Mouse (Mus musculus) megakaryocyte, embryonic 14.5 days (primary cell): ENCODE results near the gene Gm20388.

Source experiments
- FLI1 ChIP-seq: IDR thresholded peaks from 2 replicates; pipeline ENCODE4 v1.6.1; 2012; ENCODE audit warnings: low read length, inconsistent platforms, mixed read lengths
- GATA1 ChIP-seq: IDR thresholded peaks from 3 replicates; pipeline ENCODE4 v1.6.1; 2012; ENCODE audit warnings: mixed read lengths, low read length, inconsistent platforms, borderline replicate concordance

DNA sequence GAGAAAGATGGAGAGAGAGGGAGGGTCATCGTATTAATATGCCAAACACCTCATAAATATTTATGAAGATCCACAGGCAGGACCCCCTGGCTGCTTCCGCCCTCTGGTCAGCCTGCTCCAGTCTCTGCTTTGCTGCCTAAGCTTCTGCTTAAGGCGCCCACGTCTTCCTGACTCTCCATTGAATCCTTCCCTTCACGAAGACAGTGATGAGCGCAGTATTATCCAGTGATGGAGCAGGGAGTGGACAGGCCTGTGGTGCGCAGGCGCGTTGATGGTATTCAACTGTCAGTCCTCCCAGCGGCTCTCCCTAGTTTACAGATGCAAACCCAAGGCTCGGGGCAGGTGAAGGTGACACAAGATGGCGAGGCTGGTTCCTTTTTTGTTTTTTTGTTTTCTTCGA, 985.6 kb downstream of the Gm20388 start:
- TF ChIP-seq GATA1: no peak
- TF ChIP-seq FLI1: no peak
